Mouse (Mus musculus) thymus, postnatal 10 days (tissue): Measurements from ENCODE around the gene Jade1.

Experiments used
- DNase-seq, 2 experiments: peaks; one replicate each; pipeline ENCODE4 v3.0.0; 2021; ENCODE audit warnings: low spot score in 2 of 2

Gene Jade1

GRCm38 (mm10) chr3:41555491-41556381 is at the start of gene Jade1:
TSS of gene Jade1 (plus strand) at chr3:41555731.
- DNase-seq = no peak

- DNase-seq = no peak
These were observed 46.1 kb upstream of the Jade1 start for GRCm38 (mm10) chr3:41509441-41509840.

GRCm38 (mm10) chr3:41510191-41510590 is 45.3 kb upstream of the Jade1 start:
- no peak for DNase-seq

GRCm38 (mm10) chr3:41510750-41511149 is 44.8 kb upstream of the Jade1 start:
- DNase-seq = no peak

GRCm38 (mm10) chr3:41514003-41514402 is 41.5 kb upstream of the Jade1 start:
- DNase-seq = no peak

GRCm38 (mm10) chr3:41514683-41515305 is 40.7 kb upstream of the Jade1 start:
- no peak for DNase-seq

- no peak for DNase-seq
These were observed 38.5 kb upstream of the Jade1 start for GRCm38 (mm10) chr3:41516961-41517518.

- no peak for DNase-seq
These were observed 34.6 kb upstream of the Jade1 start for GRCm38 (mm10) chr3:41520925-41521324.

- DNase-seq = no peak
These were observed 33.8 kb upstream of the Jade1 start for GRCm38 (mm10) chr3:41521733-41522132.

- DNase-seq = no peak
These were observed 33.1 kb upstream of the Jade1 start for GRCm38 (mm10) chr3:41522226-41523005.

- no peak for DNase-seq
These were observed 32.5 kb upstream of the Jade1 start for GRCm38 (mm10) chr3:41523006-41523375.

- no peak for DNase-seq
These were observed 32.1 kb upstream of the Jade1 start for GRCm38 (mm10) chr3:41523460-41523859.

- no peak for DNase-seq
These were observed 27.1 kb upstream of the Jade1 start for GRCm38 (mm10) chr3:41528291-41528969.

GRCm38 (mm10) chr3:41530156-41530555 is 25.4 kb upstream of the Jade1 start:
- no peak for DNase-seq

- DNase-seq = no peak
These were observed 24.0 kb upstream of the Jade1 start for GRCm38 (mm10) chr3:41531541-41531940.

GRCm38 (mm10) chr3:41532109-41532508 is 23.4 kb upstream of the Jade1 start:
- DNase-seq = no peak

- DNase-seq = no peak
These were observed 21.9 kb upstream of the Jade1 start for GRCm38 (mm10) chr3:41533660-41534059.

- no peak for DNase-seq
These were observed 17.6 kb upstream of the Jade1 start for GRCm38 (mm10) chr3:41537957-41538356.

- DNase-seq = peak in 1 of 2 experiments; percentile 21
These were observed 14.2 kb upstream of the Jade1 start for GRCm38 (mm10) chr3:41541313-41541712.

- no peak for DNase-seq
These were observed 11.1 kb upstream of the Jade1 start for GRCm38 (mm10) chr3:41544451-41544850.

GRCm38 (mm10) chr3:41547289-41547688 is 8.2 kb upstream of the Jade1 start:
- no peak for DNase-seq
